Mouse (Mus musculus): ENCODE data around the gene Eif5a2.

DNA sequence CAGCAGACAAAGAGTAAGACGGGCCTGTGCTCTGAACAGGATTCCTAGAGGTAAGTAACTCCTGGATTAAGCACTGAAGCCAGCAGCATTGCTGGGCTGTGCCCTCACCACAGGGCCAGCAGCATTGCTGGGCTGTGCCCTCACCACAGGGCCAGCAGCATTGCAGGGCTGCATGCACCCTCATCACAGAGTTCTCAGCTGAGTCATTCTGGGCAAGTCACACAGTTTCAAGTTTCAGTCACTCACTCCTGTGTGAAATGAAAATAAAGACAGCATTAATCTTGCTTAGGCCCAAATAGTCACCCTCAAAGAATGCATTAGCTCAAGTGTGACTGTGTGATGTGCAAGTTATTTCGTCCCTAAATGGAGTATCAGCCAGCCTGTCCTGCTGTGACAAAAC is 46.4 kb upstream of the Eif5a2 start:
- no peak for TF ChIP-seq POLR2A (IDR thresholded peaks at IDR 0.05; ENCODE audit: insufficient read depth, low read depth, low read length)
- no peak for TF ChIP-seq CTCF (IDR thresholded peaks at IDR 0.05; ENCODE audit: insufficient read depth, low read depth, low read length)

Measured in olfactory bulb, adult 2 months (tissue).